Mouse (Mus musculus) kidney, postnatal 4 days (tissue): ENCODE results near the gene Lgr5.

Experiments
- DNase-seq, 2 experiments: peaks; one replicate each; pipeline ENCODE4 v3.0.0; 2021; ENCODE audit warnings: mixed read lengths in 2 of 2

Lgr5 gene

DNA sequence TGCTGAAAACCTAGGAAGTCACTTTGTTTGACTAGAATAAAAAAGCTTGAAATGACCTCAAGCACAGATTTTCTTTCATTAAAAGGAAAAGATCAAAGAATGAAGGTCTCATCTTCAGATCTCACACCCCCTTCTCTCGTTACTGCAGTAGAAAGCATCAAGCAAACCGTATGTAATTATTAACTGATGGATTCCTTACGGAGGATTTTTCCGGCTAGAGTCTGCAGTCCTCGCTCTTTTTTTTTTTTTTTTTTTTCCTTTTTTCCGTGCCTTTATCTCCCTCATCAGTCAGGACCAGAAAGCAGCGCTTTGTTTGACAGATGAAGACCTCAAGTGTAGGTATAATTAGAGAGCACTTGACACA is 93.8 kb downstream of the Lgr5 start:
- no peak for DNase-seq

GRCm38 (mm10) chr10:115492956-115493777 is 94.4 kb downstream of the Lgr5 start:
- DNase-seq = no peak

DNA sequence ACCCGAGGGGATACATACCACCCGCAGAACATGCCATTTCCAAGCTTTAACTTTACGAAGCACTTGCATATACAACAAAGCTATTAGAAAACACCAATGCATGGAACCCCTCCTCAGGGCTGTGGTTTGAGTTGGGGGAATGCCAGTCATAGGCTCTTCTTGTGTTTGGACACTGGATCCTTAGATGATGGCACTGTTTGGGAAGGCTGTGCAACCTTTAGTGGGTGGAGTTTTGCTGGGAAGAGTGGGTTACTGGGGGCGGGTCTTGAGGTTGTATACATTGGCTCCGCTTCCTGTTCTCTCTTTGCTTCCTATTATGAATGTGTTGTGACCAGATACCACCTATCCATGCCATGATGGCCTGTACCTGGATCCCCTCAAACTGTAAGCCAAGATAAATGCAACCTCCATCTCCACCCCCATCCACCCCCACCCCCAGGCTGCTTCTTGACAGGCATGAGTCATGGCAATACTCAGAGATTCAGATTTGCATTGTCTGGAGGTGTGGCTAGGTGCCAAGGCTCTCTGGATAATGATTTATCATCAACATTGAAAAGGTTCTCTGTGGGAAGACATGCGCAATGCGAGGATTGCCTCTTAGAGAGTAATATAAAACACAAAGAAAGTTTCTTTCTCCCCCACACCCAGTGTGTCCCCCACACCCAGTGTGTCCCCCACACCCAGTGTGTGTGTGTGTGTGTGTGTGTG is 95.6 kb downstream of the Lgr5 start:
- peak; percentile 17 to 39 for DNase-seq

DNA sequence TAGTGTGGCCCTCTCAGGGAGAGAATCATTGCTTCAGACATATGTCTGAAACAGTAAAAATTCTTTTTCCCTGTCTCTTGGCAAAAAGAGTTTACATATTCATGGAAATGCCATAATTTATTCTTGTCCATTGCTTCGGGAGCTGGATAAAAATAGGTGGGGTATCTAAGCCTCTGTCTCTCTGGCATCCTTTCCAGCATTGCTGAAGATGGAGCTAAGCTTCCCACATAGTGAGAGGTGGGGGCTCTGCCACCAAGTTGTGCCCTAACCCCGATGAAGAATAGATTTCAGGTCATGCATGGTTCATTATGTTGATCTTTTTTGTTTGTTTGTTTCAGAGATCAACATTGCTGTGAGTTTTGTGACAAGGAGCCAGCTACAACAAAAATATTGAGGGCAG is 102.0 kb downstream of the Lgr5 start:
- no peak for DNase-seq

DNA sequence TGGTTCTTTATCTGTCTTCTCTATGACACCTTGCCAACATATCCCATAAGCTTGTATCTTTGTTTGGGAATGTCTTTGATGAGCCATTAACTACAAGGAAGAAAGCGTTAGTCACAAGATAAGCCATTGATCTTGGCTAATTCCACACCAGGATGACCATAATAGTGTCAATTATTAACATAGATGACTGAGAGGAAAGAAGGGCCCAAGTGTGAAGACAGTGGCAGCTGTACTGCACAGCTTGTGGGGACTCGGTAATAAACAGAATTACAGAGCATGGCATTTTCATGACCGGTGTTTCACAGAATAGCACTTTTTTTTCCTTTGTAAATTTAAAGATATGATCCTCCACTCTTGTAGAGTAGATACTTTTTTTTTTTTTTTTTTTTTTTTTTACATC is 102.9 kb downstream of the Lgr5 start:
- DNase-seq = no peak

DNA sequence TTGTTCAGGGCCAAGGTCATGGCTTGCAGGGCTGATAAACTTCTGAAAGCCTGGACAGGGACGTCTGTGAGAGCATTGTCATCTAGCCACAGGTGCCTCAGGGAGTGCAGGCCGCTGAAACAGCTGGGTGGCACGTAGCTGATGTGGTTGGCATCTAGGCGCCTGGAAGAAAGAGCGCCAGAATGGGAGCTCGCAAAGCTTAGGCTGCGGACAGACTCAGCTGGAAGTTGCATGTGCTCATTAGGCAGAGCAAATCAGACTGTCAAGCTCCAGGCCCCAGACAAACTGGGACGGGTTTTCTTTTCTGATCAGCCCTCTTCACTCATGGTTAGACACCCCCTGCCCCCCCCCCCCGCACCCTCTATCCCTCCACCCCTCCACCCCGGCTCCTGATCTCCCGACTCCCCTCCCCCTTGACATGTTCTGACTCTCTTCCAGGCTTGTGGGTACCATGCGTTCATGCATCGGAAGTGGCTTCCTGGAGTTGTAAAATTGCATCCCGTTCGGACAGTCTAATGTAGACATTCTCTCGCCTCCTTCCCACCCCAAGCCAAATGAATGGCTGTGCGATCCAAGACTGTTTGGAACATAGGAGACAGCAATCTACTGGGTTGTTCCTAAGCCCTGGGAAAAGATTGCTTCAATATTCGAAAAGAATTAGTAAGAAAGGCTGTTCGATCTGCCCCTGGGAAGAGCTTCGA is 109.0 kb downstream of the Lgr5 start:
- peak in 1 of 2 experiments; percentile 28 for DNase-seq

DNA sequence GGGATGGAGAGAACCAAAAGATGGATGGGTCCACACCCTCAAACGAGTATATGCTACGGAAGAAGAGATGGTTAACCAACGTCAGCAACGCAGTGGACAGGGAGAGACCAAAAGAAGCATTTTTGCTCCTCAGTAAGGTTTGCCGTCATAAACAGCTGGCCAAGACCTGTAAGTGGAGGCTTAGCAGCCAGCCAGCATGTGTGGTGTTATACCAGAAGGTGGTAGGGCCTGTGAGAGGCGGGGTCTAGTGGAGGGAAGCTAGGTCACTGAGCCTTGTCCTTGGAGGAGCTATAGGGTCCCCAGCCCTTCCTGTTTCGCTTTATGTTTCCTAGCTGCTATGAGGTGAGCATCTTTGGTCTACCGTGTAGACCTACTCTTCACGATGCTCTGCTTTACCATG is 111.1 kb downstream of the Lgr5 start:
- DNase-seq = no peak

- no peak for DNase-seq
Measured at GRCm38 (mm10) chr10:115475000-115475550, 112.5 kb downstream of the Lgr5 start.

GRCm38 (mm10) chr10:115473213-115473961 is 114.2 kb downstream of the Lgr5 start:
- no peak for DNase-seq

GRCm38 (mm10) chr10:115470621-115471334 is 116.8 kb downstream of the Lgr5 start:
- DNase-seq = no peak

DNA sequence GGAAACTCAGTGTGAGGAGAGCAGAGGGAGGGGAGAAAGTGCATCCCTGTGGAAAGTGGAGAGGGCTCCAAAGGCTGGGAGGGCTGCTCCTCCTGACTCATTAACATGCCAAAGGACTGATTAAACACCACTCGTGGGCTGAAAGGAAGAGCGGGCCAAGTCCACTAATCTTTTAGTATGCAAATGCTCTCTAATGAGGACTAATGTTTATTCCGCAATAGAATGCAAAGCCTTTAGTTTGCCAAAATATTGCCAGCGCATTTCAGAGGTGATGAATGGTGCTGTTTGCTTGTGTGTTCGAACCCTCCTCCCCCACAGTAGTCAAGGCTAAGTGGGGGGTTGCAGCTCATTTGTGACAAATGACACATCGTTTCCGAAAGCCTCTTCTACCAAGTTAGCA is 118.5 kb downstream of the Lgr5 start:
- no peak for DNase-seq

- no peak for DNase-seq
Measured at GRCm38 (mm10) chr10:115468632-115469031, 118.9 kb downstream of the Lgr5 start.

- no peak for DNase-seq
Measured at GRCm38 (mm10) chr10:115467985-115468384, 119.6 kb downstream of the Lgr5 start.

GRCm38 (mm10) chr10:115465778-115466177 is 121.8 kb downstream of the Lgr5 start:
- DNase-seq = no peak

DNA sequence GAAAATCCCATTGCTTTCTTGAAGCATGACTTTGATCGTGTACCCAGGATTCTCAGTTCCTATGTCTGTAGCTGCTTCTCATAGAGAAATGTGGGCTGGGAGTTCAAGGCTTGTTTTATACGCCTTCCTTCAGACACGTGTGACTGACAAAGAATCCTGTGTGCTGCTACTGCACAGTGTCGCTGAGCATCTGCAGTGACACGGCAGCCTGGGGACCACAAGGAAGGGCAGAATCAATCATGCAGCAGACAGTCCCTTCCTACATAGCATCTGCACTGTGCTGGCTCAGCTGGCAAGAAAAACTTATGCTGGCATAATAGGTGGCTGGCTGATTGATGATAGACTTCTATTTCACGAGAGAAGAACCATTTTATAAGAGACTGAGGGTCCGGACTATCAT is 122.5 kb downstream of the Lgr5 start:
- DNase-seq = no peak

DNA sequence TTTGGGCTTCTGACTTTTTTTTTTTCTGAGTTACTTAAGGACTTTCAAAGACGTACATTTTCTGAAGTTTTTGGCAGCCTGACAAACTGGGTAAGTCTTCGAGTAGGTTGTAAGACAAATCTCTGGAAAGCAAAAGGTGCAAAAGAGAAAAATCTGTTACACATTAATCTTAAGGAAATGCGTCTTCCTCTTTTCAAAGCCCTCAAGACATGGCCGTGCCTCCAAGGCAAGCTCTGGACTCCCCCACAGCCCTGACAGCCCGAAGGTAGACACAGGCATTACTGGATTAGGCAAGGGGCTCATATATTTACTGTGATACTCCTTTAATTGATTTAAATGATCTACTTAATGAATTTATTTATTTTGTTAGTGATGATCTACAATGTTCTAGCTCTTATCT is 124.9 kb downstream of the Lgr5 start:
- no peak for DNase-seq

DNA sequence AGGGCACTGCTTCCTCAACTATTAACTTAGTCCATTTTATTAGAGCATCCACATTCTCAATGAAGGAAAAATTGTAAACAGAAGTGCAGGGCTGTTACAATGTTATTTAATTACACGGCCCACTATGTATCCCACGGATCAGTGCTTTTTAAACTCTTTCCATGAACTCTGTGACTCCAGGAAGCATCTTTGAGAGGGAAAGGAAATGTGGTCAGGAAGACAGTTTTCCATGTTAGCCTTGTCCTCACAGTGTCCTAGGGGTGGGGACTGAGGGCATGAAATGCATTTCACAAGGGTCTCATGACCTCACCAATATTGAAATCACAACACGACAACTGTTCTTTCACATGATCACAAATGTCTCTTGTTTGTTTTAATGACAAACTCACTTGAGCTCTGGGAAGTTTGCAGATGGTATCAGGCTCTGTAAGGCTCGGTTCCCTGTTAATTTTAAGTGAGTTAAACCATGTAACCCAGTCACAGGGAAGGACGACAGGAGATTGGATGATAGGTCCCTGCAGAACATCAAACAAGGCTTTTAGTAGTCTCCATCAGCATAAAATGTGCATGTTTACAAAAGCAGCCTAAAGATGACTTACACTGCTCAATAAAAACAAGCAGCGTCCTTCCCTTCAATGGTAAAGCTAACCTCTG is 130.1 kb downstream of the Lgr5 start:
- DNase-seq = no peak

DNA sequence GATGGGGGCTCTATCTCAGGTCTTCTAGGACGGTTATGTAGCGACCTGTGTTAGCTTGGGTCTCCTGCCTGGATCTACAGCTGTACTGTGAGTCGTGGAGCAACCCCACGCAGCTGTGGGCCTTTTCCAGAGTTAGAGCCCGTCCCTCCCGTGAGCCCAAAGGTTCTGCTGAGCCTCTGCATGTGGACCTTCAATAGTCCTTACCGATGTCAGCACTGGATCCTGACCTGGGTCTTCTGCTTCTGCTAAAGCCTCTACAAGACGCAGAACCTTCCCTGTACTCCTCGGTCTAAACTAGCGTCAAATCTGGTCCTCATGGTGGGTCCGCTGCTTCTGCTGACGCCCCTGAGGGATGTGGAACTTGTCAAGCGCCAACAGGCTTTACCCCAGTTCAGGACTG is 139.0 kb downstream of the Lgr5 start:
- DNase-seq = no peak

- DNase-seq = no peak
Measured at GRCm38 (mm10) chr10:115437286-115437685, 150.3 kb downstream of the Lgr5 start.

GRCm38 (mm10) chr10:115425351-115425750 is 162.2 kb downstream of the Lgr5 start:
- no peak for DNase-seq

DNA sequence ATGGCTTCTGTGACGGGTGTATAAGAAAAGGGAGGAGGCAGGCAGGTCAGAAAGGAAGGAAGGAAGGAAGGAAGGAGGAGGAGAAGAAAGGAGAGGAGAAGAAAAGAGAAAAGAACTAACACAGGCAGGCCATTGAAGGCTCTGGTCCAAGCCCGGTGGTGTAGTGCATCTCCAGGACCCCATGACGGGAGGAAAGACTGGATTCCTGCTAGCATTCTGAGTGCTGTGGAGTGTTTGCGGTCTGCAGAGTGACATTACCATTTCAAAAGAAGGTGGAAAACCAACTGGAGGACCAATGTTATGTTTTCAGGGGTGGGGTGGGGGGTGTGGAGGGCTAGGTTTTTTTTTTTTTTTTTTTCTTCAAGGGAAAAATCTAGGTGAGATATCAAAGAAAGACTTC is 165.6 kb downstream of the Lgr5 start:
- DNase-seq = no peak

DNA sequence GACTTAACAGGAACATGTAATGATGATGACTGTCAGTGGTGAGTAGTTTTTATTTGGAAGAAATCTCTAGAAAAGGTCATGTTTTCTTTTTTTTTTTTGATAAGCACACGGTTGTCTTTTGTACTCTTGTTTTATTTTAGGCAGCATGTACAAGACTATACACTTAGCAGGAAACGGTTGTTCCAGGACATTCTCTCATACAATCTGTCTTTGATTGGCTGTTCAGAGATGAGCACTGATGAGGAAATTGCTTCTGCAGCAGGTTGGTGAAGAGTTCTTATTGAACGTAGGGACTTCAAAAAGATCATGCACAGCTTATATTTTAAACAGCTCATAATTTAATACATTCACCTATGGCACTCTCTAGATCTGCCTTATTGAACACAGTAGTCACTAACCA is 173.5 kb downstream of the Lgr5 start:
- DNase-seq = no peak
